Mouse (Mus musculus) brown adipose tissue, adult 24 weeks (tissue): ENCODE measurements around the gene Taok1. TPM values are rescaled to one million over a fixed set of nuclear protein-coding genes. Genes with fewer than 3 reads are reported as not detected.

Source experiments
- polyA plus RNA-seq: library from polyadenylated mRNA; stranded (reverse); fragments of >200 nt; gene quantifications from 2 replicates; pipeline ENCODE4 v1.2.4, GENCODE M21; 2012; ENCODE audit not compliant: missing spikeins, insufficient read depth, insufficient read length

Taok1 gene
- polyA plus RNA-seq, 1 experiment, result 25.8 TPM

Other genes starting within 250 kb of the Taok1 start
- 1.7 and 5.1 TPM in 2 replicates for gene Coro6, start 145.4 kb downstream of the Taok1 start, polyA plus RNA-seq
- 1.2 and 1.6 TPM in 2 replicates for gene Ankrd13b, start 118.1 kb downstream of the Taok1 start, polyA plus RNA-seq
- 13.6 and 15.6 TPM in 2 replicates for gene Git1, start 114.3 kb downstream of the Taok1 start, polyA plus RNA-seq
- gene Abhd15, start 92.7 kb downstream of the Taok1 start, polyA plus RNA-seq, result 13.4 and 16.1 TPM in 2 replicates
- gene Trp53i13, start 91.8 kb downstream of the Taok1 start, polyA plus RNA-seq, result 7.7 and 8.4 TPM in 2 replicates
- gene Gm10392, start 88.6 kb downstream of the Taok1 start, polyA plus RNA-seq, result not detected in 2 replicates
- 13.1 and 16.1 TPM in 2 replicates for gene Nufip2, start 78.3 kb upstream of the Taok1 start, polyA plus RNA-seq
- not detected in 2 replicates for gene Cryba1, start 117.5 kb upstream of the Taok1 start, polyA plus RNA-seq
- gene Myo18a, start 155.4 kb upstream of the Taok1 start, polyA plus RNA-seq, result 17.4 and 18.2 TPM in 2 replicates
- gene Gm10277, start 179.9 kb upstream of the Taok1 start, polyA plus RNA-seq, result not detected in 2 replicates